Mouse (Mus musculus) gastrocnemius, postnatal 4 days (tissue): Measurements from ENCODE around the gene Daam1. TPM values are rescaled to one million over a fixed set of nuclear protein-coding genes. Genes with fewer than 3 reads are reported as not detected.

Experiments used
- DNase-seq, 2 experiments: peaks; one replicate each; pipeline ENCODE4 v3.0.0; 2021 to 2022; ENCODE audit warnings: low spot score in 2 of 2, mixed read lengths in 2 of 2
- total RNA-seq, 2 experiments: library from RNA; stranded (reverse); gene quantifications; 2 replicates each; pipeline ENCODE4 v1.2.3; 2021

Daam1 gene
- total RNA-seq, 2 experiments from 2014 or later: 28.8 to 34.6 TPM

GRCm38 (mm10) chr12:71996920-71997319, 166.0 kb downstream of the Daam1 start:
- DNase-seq: no peak

GRCm38 (mm10) chr12:71997364-71997763, 166.5 kb downstream of the Daam1 start:
- no peak for DNase-seq

- DNase-seq: no peak
These were observed 167.8 kb downstream of the Daam1 start for GRCm38 (mm10) chr12:71998653-71999052.

- no peak for DNase-seq
These were observed 168.8 kb downstream of the Daam1 start for GRCm38 (mm10) chr12:71999671-72000070.

GRCm38 (mm10) chr12:72001811-72002210, 170.9 kb downstream of the Daam1 start:
- no peak for DNase-seq

GRCm38 (mm10) chr12:72005307-72005706, 174.4 kb downstream of the Daam1 start:
- no peak for DNase-seq

GRCm38 (mm10) chr12:72007656-72008055, 176.8 kb downstream of the Daam1 start:
- no peak for DNase-seq

GRCm38 (mm10) chr12:72009051-72009902, 178.4 kb downstream of the Daam1 start:
- DNase-seq: no peak

- DNase-seq: no peak
These were observed 180.5 kb downstream of the Daam1 start for GRCm38 (mm10) chr12:72011404-72011803.

- DNase-seq: no peak
These were observed 181.2 kb downstream of the Daam1 start for GRCm38 (mm10) chr12:72012126-72012525.

GRCm38 (mm10) chr12:72013711-72014354, 183.0 kb downstream of the Daam1 start:
- peak in 1 of 2 experiments; percentile 17 for DNase-seq

GRCm38 (mm10) chr12:72014355-72014776, 183.5 kb downstream of the Daam1 start:
- no peak for DNase-seq

GRCm38 (mm10) chr12:72015296-72015695, 184.4 kb downstream of the Daam1 start:
- DNase-seq: no peak

GRCm38 (mm10) chr12:72020285-72020684, 189.4 kb downstream of the Daam1 start:
- no peak for DNase-seq

- DNase-seq: no peak
These were observed 190.7 kb downstream of the Daam1 start for GRCm38 (mm10) chr12:72021543-72021942.

GRCm38 (mm10) chr12:72022790-72023189, 191.9 kb downstream of the Daam1 start:
- no peak for DNase-seq

- no peak for DNase-seq
These were observed 192.7 kb downstream of the Daam1 start for GRCm38 (mm10) chr12:72023572-72023971.

GRCm38 (mm10) chr12:72025275-72025795, 194.5 kb downstream of the Daam1 start:
- DNase-seq: no peak

GRCm38 (mm10) chr12:72031171-72031570, 200.3 kb downstream of the Daam1 start:
- peak in 1 of 2 experiments; percentile 46 for DNase-seq

- DNase-seq: no peak
These were observed 200.9 kb downstream of the Daam1 start for GRCm38 (mm10) chr12:72031794-72032193.

- no peak for DNase-seq
These were observed 205.3 kb downstream of the Daam1 start for GRCm38 (mm10) chr12:72036097-72036661.

GRCm38 (mm10) chr12:72037049-72037448, 206.2 kb downstream of the Daam1 start:
- DNase-seq: no peak
